Mouse (Mus musculus) forebrain, embryonic 16.5 days (tissue): ENCODE data around the gene Vps33b. TPM values are rescaled to one million over a fixed set of nuclear protein-coding genes. Genes with fewer than 3 reads are reported as not detected.
A peak's percentile ranks its signal among the peaks of the same experiment; 100 is the strongest.

Experiments used
- ATAC-seq: fragments of 200-750 bp; cut with Nextera tagmentation; 2 replicates; pipeline ENCODE4 v1.8.0; 2017; ENCODE audit warnings: mild to moderate bottlenecking, moderate library complexity
- H3K27ac ChIP-seq: fragments of 300-500 bp; sonication (generic); 2 replicates; pipeline ENCODE4 v1.5.1; 2014; ENCODE audit warnings: low read length, control low read depth
- H3K27me3 ChIP-seq: fragments of 300-500 bp; sonication (generic); replicated peaks from 2 replicates; pipeline ENCODE4 v1.6.1; 2014; ENCODE audit warnings: low read length; ENCODE audit not compliant: control insufficient read depth, insufficient read depth
- H3K36me3 ChIP-seq: fragments of 300-500 bp; sonication (generic); 2 replicates; pipeline ENCODE4 v1.6.1; 2014; ENCODE audit not compliant: control insufficient read depth, insufficient read depth
- H3K4me1 ChIP-seq: fragments of 300-500 bp; sonication (generic); replicated peaks from 2 replicates; pipeline ENCODE4 v1.6.1; 2014; ENCODE audit warnings: low read length; ENCODE audit not compliant: control insufficient read depth, insufficient read depth
- H3K4me2 ChIP-seq: fragments of 300-500 bp; sonication (generic); 2 replicates; pipeline ENCODE4 v1.6.1; 2014; ENCODE audit warnings: mild to moderate bottlenecking, low read length, control low read depth
- H3K4me3 ChIP-seq: fragments of 300-500 bp; sonication (generic); replicated peaks from 2 replicates; pipeline ENCODE4 v1.5.1; 2014; ENCODE audit warnings: mild to moderate bottlenecking, low read length, control low read depth
- H3K9ac ChIP-seq: fragments of 300-500 bp; sonication (generic); replicated peaks from 2 replicates; pipeline ENCODE4 v1.6.1; 2014; ENCODE audit warnings: low read depth, low read length, control low read depth
- H3K9me3 ChIP-seq: fragments of 300-500 bp; sonication (generic); 2 replicates; pipeline ENCODE4 v1.6.1; 2016; ENCODE audit warnings: low read length; ENCODE audit not compliant: control insufficient read depth
- WGBS: fragments of 180-500 bp; shearing (Covaris S2); extraction: QIAGEN DNeasy Blood & Tissue Kit; methylation state at CpG from one replicate; pipeline ENCODE4 v1.1.7; 2014; 5-methylcytosine and 5-hydroxymethylcytosine counted together
- polyA plus RNA-seq: library from polyadenylated mRNA; unstranded; fragments of >200 nt; fragmentation: Nextera tagmentation; extraction: Ambion mirVana; gene quantifications from 2 replicates; pipeline ENCODE4 v1.2.1, GENCODE M21; 2015

The Vps33b gene
- polyA plus RNA-seq, 1 experiment from 2014 or later, result 27.0 TPM

DNA sequence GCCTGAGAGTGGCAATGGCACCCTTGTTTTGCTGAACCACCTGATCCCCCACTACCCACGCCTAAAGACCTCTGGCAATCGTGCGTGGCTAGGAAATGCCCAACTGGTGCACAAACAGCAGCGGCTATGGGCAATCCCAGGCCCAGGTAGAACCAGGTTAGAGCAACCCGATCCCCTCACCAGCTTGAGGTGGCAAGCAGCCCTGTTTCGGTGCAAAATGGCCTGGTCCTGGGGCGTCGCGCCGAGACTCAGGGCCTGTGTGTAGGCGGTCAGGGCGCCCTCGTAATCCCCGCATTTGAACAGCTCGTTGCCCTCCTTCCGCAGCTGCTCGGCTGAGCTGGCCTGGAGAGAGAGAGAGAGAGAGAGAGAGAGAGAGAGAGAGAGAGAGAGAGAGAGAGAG lies 69.9 kb downstream of the Vps33b start:
- Histone ChIP-seq H3K36me3 (peaks cover 24% of the 10 kb centered on the region), H3K27me3 (no peaks in the 10 kb centered on the region), H3K4me2 (peak overlapping the region; percentile 95), H3K4me1 (peaks cover 44% of the 10 kb centered on the region), H3K4me3 (peak overlapping the region; percentile 75), H3K27ac (peak overlapping the region; percentile 67), H3K9me3 (no peaks in the 10 kb centered on the region), H3K9ac (peak overlapping the region; percentile 81)
- 4% methylated on average over 17 of the region's 17 CpGs for WGBS
- no peak for ATAC-seq

DNA sequence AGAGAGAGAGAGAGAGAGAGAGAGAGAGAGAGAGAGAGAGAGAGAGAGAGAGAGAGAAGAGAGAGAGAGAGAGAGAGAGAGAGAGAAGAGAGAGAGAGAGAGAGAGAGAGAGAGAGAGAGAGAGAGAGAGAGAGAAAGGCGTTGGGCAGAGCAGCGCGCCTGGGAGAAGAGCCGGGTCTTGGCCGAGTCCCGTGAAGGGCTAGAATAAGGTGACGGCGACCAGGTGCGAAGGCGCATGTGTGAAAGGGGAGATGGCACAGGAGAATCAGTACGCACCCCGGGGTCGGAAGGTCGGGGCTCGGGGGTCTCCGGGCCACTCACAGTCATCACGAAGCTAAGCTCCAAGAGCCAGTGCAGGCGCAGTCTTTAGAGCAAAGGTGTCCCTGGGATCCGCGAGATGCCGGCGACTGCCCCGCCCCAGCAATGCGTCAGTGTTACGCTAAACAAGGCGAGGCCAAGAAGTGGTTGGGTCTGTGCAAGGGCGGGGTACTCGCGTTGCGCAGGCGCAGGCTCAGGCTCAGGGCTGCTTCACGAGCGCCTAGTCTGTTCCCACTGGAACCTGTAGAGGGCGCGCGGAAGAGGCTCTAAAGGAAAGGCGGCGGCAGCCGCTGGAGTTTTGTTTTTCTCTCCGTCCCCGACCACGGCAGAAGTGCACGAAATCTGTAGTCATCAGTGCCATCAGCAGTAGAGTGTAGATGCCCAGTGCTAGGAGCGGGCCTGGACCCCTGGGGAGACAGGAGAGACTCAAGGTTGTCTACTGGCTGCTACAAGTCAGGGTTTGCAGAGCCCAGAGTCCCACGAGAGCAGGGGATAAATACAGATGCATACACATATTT lies 70.6 kb downstream of the Vps33b start:
- 0% methylated on average over 45 of the region's 45 CpGs for WGBS
- H3K4me1 ChIP-seq, result peaks cover 44% of the 10 kb centered on the region
- H3K9ac ChIP-seq, result peak overlapping the region; percentile 74

DNA sequence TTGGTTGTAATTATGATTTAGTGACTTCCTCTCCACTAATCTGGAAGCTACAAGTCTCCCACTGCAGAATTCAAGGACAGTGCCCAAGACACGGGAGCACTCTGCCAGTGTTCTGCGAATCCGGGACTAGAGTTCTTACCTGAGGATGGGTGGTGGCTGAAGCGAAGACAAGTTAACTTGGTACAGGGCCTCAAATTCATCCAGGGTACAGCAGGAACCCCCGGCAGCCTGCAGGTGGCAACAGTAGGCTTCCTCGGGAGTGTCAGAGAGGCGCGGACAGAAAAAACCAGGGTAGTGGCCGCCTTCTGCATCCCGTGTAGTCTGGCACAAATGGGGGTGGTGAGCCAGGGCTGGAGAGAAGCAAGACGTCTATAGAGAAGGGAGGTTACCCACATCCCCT lies 71.3 kb downstream of the Vps33b start, which contains the start of gene Unc45a:
TSS of gene Unc45a (minus strand) at position 213 of the 400 bp plus-strand sequence.
- H3K9me3 ChIP-seq, result no peaks in the 10 kb centered on the region
- H3K27ac ChIP-seq, result peak within 1 kb of the TSS; percentile 90
- 3% methylated on average over 11 of the region's 11 CpGs for WGBS
- no peaks in the 10 kb centered on the region for H3K27me3 ChIP-seq
- H3K36me3 ChIP-seq, result peaks cover 13% of the 10 kb centered on the region
- peak; percentile 32 for ATAC-seq
- peaks cover 44% of the 10 kb centered on the region for H3K4me1 ChIP-seq
- H3K9ac ChIP-seq, result peak within 1 kb of the TSS; percentile 74
- peak within 1 kb of the TSS; percentile 75 for H3K4me3 ChIP-seq
- H3K4me2 ChIP-seq, result peak within 1 kb of the TSS; percentile 78

More for the DNA sequence above, 70.6 kb downstream of the Vps33b start:
- peak overlapping the region; percentile 75 for H3K4me3 ChIP-seq
- H3K36me3 ChIP-seq, result peaks cover 18% of the 10 kb centered on the region
- peak overlapping the region; percentile 90 for H3K27ac ChIP-seq
- ATAC-seq, result peak; percentile 98
- peak overlapping the region; percentile 95 for H3K4me2 ChIP-seq
- no peaks in the 10 kb centered on the region for H3K9me3 ChIP-seq
- H3K27me3 ChIP-seq, result no peaks in the 10 kb centered on the region

Other genes with a start within 250 kb of the Vps33b start
- gene Zfp710, start 244.8 kb upstream of the Vps33b start, polyA plus RNA-seq, result 18.7 and 19.6 TPM in 2 replicates
- gene Idh2, start 154.3 kb upstream of the Vps33b start, polyA plus RNA-seq, result 286 and 298 TPM in 2 replicates
- 20.6 and 26.6 TPM in 2 replicates for gene Sema4b, start 82.8 kb upstream of the Vps33b start, polyA plus RNA-seq
- gene Cib1, start 36.8 kb upstream of the Vps33b start, polyA plus RNA-seq, result 26.5 and 26.7 TPM in 2 replicates
- 3.4 and 3.9 TPM in 2 replicates for gene Gdpgp1, start 36.8 kb upstream of the Vps33b start, polyA plus RNA-seq
- 1.0 and 1.2 TPM in 2 replicates for gene Ttll13, start 23.3 kb upstream of the Vps33b start, polyA plus RNA-seq
- gene Ngrn, start 8.4 kb upstream of the Vps33b start, polyA plus RNA-seq, result 66.9 and 67.9 TPM in 2 replicates
- gene Prc1, start 24.8 kb downstream of the Vps33b start, polyA plus RNA-seq, result 72.9 and 90.4 TPM in 2 replicates
- 8.7 and 17.2 TPM in 2 replicates for gene Rccd1, start 54.8 kb downstream of the Vps33b start, polyA plus RNA-seq
- gene Unc45a, start 71.4 kb downstream of the Vps33b start, polyA plus RNA-seq, result 47.7 and 56.3 TPM in 2 replicates
- gene Hddc3, start 73.5 kb downstream of the Vps33b start, polyA plus RNA-seq, result 22.5 and 23.8 TPM in 2 replicates
- gene Man2a2, start 101.7 kb downstream of the Vps33b start, polyA plus RNA-seq, result 19.9 and 24.0 TPM in 2 replicates
- 2.8 and 4.7 TPM in 2 replicates for gene Fes, start 118.3 kb downstream of the Vps33b start, polyA plus RNA-seq
- gene Furin, start 135.8 kb downstream of the Vps33b start, polyA plus RNA-seq, result 4.4 TPM in 2 replicates